Mouse (Mus musculus) kidney, postnatal 25 days (tissue): ENCODE results near the gene Synm.

Experiments
- DNase-seq, 2 experiments: peaks; one replicate each; pipeline ENCODE4 v3.0.0; 2021; ENCODE audit warnings: mixed read lengths in 2 of 2

The Synm gene

DNA sequence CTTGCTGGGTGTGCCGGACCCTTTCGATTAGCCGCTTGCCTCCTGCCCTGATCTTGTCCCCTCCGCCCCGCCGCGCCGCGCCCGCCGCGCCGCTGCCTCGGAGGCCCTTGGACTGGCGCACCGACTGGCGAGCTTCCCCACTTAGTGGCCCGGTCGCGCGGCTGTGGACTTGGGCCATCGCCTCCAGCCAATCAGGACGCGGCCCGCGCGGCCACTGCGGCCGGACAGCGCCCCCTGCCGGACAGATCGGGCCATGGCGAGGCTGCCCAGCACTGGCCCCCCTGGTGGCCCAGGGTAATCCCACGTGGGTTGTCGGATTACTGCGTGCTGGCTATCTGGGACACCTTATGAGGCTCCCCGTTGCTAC is at the start of gene Synm:
Gene Synm, minus strand, starts transcription at position 114 of the 367 bp plus-strand sequence.
- DNase-seq = peak; percentile 92 to 94

DNA sequence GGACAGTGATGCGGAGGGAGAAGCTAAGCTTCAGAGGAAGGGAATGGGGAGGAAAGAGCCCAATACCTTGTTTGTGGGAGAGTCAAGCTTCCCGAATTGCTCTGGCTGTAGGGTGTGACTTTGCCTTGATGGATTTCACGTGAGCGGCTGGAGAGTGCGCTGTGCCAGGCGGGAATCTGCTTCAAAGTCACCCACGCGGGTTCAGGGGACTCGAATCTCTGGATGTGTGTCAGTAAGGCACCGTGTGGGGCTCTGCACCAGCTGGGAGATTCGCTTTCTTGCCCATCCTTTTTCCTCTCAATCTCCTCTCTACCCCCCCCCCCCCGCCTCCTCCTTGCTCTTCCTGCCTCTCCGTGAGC is 44.3 kb upstream of the Synm start:
- no peak for DNase-seq

DNA sequence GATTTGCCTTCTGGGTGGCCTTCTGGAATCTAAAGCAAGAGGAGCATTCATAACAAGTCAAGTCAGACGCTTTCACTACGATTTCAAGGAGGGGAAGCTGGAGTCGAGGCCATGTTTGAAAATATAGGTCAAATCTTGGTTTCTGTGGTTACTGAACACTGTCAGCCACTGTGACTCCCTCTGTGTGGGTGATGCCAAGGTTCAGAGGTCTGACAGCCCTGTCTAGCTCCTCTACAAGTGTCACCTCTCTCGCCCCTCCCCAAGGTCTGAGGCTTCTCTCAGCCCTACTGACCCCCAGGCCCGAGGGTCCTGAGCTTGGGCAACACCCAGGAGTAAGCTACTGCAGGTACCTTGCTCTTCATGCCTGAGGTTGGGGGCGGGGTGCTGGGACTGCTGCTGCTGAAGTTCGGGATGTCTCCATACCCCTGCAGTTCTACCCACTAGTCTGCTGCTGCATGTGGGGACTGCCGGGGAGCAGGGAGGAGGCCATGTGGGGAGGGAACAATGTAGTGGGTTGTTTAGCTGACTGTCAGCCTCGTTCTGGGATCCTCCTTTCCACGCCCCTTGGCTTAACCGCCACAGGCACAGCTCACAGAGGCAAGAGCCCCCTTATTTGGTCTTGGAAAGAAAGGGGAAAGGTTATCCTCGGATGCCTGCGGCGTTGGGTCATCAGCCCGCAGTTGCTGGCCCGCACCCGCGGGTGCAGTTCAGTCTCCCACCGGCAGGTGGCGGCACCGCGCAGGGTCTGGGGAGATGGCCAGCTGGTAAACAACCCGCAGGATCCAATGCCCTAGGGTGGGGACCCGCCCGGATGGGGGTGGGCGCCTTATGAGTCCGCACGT is 43.7 kb upstream of the Synm start:
- peak; percentile 80 to 83 for DNase-seq

DNA sequence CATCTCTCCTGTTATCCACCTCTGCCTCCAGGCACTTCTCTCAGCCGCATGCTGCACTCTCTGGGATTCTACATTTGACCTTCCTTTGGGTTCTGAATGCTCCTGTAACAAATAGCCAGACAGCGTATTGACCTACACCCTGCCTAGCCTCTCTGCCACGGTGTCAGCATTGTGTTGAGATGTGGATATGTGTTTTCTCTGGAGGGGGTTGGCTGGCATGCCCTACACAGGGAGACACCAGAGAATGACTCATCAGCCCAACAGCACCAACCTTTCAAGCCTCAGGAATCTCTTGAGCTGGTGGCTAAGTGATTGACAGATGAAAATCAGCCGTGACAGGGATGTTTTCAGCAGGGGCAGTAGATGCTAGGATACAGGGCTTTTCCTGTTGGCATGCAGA is 41.5 kb upstream of the Synm start:
- DNase-seq = no peak

DNA sequence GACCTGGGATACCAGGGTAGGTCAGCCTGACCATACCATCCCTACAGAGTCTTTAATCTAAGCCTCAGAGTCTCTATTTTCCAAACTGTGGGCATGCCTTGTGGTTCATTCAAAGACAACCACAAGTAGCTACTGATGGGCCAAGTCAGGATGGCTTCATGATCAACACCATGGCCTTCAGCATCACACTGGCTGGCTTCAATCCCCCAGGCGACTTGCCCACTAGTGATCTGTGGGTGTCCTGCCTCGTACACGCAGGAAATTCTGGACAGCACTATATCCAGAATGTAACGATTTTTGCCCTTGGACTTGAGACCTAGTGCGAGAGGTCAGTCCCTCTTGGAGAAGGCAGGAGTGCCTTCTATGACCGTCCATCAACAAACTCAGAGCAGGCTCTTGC is 41.0 kb upstream of the Synm start:
- DNase-seq = no peak

DNA sequence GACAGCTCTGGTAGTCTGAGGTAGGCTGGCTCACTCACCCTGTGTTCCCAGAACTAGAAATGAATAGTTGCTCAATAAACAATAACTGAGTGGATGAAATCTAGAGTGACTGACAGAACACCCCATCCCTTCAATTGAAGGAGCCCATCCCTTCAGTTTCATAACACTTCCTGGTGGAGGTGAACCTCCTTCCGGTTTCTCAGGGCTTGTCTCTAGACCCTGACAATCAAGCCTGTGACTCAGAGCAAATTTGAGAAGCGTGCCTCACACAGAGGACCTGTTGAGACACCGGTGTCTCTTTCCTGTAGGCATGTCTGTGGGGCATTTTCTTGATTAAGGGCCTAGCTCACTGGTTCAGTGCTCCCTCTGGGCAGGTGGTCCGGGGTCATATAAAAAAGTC is 38.9 kb upstream of the Synm start:
- no peak for DNase-seq

DNA sequence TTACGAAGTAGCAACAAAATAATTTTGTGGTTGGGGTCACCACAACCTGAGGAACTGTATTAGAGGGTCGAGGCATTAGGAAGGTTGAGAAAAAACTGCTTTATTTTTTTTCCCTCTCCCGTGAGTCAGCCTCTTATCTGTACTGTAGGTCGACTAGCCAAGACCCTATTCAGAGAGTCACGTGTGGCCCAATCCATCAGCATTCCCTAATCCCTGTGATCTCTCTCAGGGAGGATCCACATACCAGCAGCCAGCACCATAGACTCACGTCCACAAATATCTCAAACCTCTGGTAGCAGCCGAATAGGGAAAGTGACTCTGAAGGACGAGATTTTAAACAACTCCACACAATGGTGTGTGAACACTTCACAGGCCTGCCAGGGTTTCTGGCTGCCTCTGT is 37.5 kb upstream of the Synm start:
- no peak for DNase-seq

DNA sequence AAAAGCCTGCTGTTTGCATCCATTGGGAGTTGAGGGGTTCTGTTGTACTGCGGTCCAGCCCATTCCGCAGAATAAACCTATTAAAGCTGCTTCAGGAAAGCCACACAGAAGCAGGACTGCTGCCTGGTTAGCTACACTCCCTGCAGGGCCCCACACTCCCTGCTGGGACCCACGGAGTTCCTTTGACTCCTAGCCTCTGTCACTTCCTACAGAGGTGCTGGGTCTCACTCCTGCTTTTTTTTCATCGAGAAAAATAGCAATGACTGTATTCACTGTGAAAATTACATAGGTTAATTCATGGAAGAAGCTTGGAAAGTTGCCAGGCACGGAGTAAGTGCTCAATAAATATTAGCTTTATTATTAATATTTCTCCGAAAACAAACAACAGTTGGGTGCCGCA is 33.9 kb upstream of the Synm start:
- no peak for DNase-seq

DNA sequence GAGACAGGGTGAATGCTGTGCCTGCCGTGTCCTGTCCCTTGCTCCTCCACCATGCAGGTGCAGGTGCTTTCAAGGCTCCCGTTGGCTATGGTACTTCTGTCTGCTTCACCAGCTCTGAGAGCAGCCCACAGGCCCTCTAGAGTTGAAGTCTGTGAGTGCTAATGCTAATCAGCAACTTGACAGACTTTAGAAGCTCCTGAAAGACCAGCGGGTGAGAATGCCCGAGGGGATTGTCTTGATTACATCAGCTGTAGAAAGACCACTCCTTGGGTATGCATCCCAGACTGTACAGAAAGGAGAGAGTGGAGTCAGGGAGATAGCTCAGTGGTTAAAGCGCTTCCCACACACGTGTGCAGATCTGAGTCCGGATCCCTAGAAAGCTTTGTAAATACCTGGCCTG is 31.7 kb upstream of the Synm start:
- DNase-seq = no peak

DNA sequence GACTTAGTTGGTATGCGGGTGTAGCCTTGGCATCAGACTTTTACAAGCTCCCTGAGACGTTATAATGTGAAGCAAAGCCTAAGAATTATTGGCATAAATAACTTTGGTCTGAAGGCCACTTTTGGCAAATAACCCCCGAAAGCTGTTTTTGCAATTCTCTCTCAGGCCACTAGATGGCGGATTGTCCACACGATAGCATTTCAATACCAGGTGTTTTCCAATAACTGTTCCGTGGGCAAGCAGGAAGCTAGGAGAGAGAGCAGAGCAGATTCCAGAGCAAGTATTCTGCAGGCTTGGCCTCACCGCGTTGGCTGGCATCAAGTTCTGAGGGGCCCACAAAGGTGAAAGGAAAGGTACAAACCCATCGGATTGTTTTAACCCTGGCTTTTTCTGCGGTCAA is 29.2 kb upstream of the Synm start:
- DNase-seq = peak; percentile 53 to 76

DNA sequence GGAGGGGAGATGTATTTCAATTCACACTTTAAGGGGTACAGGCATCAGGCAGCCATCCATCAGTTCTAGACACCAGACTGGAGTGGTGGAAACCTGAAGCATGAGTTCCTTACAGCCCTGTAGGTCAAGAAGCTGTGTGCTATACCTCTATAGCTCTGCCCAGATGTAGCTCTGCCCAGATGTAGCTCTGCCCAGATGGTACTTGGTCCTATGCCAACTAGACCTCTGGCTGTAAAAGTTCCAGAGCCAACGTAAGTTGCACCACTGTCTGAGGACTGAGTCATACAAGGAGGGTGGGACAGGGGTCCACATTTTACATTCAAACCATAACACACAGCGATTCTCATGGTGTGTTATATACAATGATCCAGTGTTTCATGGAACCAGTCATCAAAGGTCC is 28.3 kb upstream of the Synm start:
- no peak for DNase-seq

DNA sequence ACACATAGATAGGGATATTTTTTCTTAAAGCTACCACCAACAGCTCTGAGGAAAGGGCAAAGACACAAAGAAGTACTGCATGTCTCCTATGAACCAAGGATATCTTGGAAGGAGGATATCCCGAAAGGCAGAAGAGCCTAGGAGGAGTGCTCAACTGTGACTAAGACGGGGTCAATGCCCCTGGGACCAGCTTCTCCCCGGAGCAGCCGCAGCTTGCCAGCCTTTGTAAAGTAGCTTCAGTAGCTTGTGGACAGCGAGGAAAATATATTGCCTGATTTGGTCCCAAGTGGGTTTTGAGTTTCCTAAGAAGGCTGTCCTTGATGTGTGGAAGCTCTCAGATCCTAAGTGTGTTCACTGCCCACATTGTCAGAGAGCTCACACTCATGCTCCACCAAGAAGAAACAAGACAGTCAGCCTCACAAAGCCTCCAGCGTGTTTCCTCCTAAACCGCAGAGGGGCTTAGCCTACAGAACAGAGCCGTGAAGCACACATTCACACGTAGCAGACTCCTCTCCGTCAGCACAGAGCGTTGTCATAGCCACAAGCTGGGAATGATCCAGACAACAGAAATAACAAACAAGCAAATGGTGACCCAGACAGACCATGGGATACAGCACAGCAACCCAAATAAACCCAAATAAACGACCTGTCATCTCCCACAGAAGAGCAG is 17.2 kb upstream of the Synm start:
- DNase-seq = peak; percentile 25 to 42

DNA sequence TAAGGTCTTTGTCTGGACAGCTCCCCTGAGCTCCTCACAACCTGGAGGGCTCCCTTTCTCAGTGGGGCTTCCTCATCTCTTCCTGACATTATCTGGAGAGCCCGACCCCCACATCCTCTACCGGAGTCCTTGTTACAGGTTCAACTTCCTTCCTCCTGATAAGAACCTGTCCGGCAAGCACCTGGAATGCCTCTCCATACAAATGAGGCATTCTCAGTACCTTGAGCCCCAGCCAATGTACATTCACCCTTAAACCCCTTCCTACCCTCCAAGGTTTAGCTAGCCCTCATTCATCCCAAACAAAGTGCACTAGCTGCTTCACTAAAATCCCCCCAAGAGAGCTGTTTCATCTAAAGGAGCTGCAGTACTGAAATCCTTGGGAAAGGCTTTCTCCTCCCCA is 16.1 kb upstream of the Synm start:
- DNase-seq = no peak

DNA sequence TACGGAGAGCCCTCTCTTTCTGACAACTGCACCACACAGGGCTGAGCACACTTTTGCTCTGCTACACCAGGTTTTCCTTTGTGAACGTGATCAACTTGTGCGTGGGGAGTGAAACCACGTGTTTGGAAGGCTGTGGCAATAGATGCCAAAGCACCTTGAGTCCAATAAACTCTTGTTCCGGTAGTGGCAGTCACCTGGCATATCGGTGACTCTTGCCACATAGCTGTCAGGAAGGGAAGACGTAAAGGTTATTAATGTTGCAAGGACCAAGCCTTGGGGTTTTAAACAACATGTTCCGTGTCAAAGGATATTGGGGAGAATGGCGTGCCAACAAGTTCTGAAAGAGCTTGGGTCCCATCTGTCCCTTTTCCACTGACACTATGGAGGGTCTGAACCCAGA is 12.7 kb upstream of the Synm start:
- DNase-seq = no peak

DNA sequence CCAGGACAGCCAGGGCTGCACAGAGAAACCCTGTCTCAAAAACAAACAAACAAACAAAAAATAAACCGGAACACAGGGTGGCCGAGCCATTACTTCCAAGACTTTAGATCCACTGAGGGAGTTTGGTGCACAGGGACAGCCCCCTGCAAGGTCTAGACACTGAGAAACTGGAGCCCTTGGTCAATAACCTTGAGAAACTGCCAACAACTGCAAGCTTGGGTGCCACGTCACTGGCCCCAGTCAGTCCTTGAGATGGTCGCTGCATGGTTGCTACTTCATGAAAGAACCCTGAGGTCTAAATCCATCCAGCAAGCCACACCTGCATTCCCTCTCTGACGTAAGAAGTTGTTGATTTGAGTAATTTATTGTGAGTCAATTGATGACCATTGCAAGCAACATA is 9.9 kb upstream of the Synm start:
- no peak for DNase-seq

DNA sequence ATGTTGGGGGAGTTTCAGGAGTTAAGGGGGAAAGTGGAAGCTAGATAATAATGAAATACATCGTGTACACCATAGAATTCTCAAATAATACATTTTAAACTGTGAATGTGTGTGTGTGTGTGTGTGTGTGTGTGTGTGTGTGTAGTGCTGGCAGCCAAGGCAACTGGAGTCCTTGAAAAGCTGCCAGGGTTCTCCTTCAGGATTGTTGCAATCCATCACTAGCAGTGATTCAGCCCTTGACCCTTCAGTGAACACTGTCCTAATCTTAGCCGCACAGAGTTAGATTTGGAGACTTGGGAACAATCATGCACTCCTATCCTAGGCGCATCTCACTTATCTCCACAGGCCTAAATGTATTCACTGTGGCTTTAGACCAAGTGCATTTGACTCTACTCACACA is 8.6 kb upstream of the Synm start:
- DNase-seq = no peak

DNA sequence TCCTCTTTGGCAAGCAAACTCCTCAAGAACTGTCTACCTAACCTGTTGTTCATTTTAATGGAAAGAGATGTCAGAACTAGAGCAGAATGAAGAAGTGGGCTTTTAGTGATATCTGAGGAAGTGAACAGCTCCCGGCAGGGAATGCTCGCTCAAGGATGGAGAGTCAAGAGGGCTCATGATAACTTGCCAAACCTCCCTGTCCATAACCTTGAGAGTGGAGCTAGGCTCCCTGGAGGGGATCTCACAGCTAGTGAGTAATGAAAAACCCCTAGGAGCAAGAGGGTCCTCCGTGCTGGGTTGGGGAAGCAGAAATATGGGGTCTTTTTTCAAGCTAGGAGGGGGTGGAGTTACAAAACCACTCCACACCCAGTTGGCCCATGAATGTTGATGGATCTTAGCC is 4.1 kb upstream of the Synm start:
- DNase-seq = no peak

DNA sequence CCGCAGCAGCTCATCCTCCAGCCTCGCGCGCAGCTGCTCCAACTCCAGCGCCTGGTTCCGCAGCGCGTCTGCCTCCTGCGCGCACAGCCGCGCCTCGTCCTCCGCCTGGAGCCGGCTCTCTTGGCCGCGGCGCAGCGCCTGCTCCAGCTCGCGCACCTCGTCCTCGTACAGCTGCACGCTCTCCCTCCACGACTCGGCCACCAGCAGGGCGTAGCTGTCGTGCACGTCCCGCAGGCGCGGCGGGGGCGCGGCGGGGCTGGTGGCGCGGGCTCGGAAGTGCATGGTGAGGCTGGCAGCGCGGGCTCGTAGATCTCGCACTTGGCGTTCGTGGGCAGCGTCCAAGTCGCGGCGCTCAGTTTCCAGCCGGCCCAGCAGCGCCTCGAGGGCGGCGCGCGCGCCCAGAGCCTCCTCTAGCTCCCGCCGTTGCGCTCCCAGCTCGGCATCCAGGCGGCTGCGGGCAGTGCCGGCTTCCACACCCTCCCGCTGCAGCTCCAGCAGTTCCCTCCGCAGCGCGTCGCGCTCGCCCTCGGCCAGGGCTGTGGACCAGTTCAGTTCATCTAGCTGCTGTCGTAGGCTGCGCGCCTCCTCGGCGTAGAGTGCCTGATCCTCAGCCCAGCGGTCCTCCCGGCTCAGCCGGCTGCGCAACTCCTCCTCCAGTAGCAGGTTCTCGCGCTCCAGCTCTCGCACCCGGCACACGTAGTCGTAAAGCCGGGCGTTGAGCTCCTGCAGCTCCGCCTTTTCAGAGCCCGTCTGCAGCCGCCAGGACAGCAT is 499 bp downstream of the Synm start:
- DNase-seq = peak in 1 of 2 experiments; percentile 29

DNA sequence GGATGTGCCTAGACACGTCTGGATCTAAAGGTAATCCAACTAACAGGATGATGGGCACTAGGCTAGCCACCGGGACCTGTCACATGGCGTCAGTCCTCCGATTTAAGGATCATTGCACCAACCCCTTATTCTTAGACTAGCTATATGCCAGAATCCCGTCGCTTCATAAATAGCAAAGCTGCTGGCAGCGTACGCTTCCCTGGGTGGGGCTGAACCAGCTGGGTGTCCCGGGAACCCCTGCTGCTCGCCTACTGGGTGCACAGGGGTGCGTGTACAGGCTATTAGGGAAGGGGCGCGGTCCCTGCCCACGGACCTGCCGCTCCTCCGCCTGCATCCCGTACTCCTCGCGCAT is 1.1 kb downstream of the Synm start:
- peak in 1 of 2 experiments; percentile 42 for DNase-seq

DNA sequence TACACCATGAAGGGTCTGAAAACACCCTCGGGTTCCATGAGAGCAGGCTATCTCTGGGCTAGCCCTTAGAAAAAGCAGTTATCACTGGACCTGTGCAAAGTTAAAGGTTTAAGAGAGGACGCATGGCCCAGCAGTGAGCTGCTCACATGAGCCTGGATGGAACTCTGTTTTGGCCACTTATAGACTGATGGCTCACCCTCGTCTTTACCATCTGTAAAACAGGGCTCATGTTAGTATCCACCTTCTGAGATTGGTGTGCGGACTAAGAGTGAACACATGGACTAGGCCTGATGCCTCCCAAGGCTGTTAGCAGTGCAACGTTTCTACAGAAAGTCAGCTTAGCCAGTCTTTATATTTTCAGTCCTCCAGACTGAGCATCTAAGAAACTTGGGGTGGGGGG is 2.9 kb downstream of the Synm start:
- DNase-seq = no peak

DNA sequence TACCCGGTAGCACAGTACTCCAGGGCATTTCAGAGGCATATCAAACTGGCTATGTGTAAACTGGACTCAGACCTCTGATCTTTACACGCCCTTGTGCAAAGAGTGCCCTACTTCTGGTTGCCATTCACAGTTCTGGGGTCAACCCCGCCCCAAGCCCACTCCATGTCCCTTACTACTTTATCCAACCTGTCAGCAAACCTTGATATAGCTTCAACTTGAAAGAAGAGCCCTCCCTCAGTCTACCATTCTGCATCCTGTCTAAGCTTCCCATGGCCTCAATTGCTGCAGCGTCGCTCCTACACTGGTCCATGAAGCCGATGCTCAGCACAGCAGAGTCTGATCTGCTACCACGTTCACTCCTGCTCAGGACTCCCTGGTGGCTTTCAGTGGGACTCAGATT is 4.2 kb downstream of the Synm start:
- no peak for DNase-seq

DNA sequence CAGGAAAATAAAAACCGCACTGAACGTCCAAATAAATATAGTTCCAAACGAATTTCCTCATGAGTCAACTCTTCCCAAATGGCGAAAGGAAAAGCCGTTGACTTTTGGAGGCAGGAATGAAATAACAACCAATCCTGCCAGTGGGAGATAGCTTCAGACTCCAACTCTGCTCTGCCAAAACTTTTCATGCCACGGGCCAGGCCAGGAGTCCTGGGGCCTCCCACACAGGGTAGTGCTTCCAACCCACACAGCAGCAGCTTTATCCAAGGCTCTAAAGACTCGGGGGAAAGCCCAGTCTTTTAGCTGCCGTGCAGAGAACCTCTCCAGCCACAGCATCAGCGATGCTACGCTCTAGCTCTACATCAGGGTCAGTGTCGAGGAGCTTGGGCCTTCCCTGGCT is 4.9 kb downstream of the Synm start:
- no peak for DNase-seq

DNA sequence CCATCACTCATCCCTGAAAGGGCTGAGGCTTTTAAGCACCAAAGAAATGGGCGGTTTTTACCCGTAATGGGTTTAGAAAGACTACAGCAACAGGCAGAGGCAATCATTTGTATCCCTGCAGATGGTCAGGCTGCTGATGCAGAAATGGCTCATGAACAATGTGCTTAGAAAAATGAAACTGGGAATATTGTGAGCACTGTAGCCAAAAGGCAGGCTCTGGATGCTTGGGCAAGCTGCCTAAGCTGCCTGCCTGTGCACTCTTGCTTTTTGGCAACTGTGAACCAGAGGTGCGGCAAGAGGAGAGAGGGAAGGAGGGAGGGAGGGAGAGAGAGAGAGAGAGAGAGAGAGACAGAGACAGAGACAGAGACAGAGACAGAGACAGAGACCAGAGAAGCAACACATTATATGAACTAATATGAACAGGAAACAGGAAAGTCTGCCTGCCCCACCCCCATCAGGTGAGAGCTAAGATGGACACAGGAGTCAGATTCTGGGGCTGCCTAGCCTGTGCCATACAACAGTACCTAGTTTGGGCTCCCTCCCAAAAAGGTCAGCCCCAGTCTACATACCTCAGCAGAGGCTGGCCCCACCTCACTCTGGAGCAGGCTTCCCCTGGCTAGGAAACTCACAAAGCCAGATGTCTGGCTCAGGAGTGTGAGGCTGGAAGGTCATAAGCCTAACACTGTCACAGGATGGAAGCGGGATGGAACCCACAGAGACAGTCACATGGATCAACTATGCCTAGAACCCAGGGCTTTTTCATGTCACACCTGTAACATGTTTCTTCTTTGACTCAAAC is 9.9 kb downstream of the Synm start:
- DNase-seq = no peak
